Mouse (Mus musculus): ENCODE results near the gene Diexf.

DNA sequence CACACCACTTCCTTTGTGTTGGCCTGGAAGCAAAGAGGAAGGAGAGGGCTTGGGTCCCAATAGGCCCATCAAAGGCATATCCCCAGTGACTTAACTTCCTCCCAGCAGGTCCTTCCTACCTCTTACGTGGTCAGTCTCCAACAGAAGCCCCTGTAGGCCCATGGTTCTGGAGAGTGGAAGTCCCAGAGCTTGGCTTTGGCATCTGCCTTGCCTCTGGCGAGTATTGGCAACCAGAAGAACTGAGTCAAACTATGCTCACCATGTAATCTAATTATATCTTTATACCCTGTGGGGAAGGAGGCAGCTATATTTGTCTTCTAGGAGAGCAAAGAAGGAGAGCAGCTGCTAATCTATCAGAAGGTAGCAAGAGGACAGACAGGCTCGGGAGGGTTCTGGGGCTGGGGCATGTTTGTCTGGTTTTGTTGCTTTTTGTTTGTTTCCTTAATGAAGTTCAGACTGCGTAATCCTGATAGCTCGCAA lies 44.5 kb downstream of the Diexf start:
- TF ChIP-seq POLR2A (IDR thresholded peaks at IDR 0.05; ENCODE audit: borderline replicate concordance, low read depth, low read length) = no peak
- no peak for TF ChIP-seq CTCF (IDR thresholded peaks at IDR 0.05; ENCODE audit: low read depth, low read length)
